Mouse (Mus musculus): ENCODE data around the gene Swap70. TPM values are rescaled to one million over a fixed set of nuclear protein-coding genes. Genes with fewer than 3 reads are reported as not detected.

The Swap70 gene
- total RNA-seq, 2 experiments from 2014 or later = 10.8 to 14.7 TPM

DNA sequence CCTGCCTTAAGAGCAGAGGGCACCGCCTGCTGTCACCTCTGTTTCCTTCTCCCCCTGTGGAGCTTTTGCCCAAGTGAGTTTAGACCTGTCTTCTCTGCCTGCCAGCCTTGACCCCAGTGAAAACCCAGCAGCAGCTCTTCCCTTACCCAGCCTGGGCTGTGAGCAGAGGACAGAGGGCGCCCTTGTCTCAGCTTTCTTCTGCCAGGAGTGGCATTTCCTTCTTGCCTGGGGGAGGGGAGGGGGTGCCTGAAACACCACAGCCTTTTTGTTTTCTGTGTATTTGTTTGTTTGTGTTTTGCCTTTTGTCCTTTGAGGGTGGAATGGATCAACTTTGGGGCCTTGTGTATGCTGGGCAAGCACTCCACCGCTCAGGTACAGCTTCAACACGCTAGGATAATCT is 50.9 kb downstream of the Swap70 start:
- no peak for DNase-seq

DNA sequence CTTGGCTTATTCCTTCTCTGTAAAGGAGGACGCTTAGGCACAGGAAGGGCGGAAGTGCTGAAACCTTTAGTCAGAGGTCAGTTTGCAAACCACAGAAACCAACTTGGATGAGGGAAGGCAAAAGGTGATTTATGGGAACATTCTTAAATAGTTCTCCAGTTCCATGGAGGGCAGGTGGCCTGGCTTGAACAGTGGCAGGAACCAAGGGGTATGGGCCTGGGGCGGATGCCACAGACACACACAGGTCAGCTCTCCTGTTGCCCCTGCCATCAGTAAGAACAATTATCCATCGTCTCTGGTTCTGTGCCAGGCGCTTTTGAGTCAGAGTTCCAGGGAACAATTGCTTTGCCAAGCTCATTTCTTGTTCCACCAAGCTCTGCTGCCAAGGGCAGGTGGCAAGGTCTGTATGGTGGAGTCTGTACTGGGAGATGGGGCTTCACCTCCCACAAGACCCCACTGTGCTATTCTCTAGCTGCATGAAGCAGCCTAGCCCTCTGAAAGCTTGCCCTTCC is 56.3 kb downstream of the Swap70 start:
- DNase-seq = no peak

DNA sequence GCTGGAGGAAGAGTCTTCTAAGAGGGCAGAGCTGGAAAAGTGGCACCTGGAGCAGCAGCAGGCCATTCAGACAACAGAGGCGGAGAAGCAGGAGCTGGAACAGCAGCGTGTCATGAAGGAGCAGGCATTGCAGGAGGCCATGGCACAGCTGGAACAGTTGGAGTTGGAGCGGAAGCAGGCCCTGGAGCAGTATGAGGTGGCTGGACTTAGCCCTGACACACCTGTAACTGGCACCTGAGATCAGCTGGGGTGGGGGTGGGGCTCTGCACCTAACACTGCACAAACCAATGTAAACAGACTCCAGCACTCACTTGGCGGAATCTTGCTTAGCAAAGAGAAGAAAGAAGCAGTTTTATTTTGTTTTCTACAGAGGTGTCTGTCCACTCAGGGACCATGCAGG is 57.7 kb downstream of the Swap70 start:
- DNase-seq = no peak

DNA sequence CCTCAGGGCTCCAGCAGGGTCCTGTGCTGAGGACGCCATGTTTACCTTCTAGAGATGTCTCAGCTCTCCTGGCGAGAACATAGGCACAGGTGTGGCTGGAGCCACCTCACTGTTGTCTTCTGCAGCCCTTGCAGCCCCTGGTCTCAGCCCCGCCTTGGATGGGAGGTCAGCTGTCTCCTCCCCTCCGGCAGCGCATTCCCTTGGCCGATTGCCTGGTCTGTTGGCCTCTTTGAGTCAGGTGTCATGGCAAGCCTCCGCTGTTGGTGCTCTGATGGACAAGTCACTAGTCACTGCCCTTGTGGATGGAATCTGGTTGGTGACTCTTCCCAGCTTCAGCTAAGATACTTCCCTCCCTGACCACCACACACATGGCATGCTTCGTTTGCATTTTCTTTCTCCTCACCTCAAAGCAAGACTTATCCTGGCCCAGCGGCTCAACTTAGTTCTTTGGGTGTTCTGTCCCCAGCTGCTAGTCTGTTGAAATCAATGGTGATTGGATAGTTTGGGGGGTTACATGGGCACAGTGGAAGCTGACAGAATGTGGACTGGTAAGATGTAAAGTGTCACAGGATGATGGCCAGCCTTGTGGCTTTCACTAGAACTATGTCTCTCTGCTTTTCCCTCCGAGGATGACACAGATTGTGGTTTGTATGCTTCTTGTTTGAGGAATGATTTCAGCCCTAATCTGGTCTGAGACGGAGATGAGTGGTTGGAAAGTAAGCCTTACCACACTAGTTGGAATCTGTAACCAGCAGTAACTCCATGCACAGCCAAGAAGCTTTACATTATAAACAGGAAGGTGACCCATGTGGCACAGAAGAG is 60.1 kb downstream of the Swap70 start:
- DNase-seq = peak in 1 of 2 experiments; percentile 17

DNA sequence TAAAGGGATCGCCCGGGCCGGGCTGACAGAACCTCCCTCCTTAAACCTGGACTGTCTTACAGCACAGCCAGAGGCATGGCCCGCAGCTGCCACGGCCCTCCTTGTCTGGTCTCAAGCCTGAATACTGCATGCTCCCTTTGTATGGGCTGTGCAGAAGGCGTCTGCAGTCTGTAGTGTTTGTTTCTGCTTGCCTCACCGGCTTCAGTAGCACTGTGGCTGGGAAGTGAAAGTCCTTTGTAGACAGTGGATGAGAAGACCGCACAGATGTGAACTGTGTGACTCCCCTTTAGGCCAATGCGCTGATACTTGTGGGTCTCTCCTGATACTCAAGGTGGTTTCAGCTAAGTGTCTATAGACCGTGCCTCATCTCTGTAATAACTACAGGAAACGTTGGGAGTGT is 61.3 kb downstream of the Swap70 start:
- no peak for DNase-seq

DNA sequence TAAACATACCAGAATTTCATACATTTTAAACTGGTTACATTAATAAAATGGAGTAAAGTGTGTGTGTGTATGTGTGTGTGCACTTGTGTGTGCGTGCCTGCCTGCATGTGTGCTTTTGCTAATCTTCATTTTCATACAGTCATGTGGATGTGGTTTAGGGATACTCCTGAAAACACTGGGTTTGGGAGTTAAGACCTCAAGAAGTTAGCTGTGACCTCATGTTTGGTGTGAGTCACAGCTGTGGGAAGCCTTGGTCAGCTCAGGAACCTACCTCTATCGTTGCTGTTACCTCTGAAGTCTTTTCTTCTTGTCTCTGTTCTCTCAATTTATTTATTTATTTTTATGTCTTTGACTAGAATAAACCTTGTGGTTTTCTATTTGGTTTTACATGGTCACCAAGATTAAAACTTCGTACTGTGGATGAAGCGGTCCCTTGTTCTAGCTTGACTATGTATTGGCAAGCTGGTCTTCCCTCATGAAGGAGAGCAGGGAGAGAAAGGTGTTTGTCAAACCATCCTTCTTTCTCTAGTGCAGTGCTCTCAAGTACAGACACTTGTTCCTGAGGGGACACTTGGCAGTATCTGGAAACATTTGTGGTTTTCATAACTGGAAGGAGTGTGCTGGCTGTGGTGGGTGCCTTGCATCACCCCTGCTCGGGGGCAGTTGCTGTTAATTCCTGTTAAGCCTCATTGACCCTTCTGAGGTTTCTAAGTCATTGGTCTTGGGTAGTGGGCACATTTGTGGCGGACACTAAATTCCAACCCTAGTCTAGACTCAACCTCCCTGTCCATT is 62.2 kb downstream of the Swap70 start:
- no peak for DNase-seq

DNA sequence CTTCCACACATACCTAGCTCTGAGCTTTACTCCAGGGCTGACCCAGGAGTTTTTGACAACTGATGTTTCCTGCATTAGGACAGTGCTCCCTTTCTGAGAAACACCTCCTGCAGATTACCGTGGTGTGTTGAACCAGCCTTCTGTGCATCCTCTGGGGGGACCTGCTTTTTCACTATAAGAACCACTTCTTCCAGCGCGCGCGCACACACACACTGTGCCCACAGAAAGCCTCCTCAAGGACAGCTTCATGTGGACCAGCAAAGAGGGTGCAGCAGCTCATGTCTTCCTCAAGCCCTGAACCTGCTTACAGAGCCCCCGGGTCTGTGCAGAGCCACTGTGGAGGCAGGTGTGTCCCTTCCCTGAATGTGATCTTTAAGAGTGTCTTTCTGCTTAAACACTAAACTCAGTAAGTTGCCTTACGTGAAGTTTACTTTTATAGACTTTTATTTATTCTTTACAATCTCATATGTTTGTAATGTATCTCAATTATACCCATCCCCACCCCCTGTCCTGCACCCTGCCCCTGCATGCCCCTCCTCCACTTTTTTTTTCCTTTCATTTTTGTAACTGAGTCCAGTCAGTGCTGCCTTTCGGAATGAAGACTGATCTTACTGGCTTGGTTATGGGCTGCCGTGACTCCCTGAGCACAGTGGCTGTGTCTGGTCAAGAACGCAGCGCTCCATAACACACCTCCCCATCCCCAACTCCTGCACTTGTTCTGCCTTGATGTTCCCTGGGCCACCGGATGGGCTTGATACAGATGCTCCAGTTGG is 63.8 kb downstream of the Swap70 start:
- DNase-seq = no peak

DNA sequence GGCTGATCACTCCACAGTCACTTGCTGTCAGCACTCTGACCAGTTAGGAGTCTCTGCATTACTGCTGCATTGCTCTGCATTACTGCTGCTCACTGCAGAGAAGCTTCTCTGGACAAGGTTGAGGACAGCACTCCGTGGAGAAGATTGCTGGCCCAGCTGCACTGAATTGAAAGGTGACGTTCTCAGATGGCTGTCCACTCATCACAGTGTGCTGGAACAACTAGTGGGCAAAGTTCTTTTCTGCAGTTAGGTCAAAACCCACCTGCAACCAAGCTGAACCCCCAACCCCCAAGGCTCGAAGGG is 64.3 kb downstream of the Swap70 start:
- no peak for DNase-seq

DNA sequence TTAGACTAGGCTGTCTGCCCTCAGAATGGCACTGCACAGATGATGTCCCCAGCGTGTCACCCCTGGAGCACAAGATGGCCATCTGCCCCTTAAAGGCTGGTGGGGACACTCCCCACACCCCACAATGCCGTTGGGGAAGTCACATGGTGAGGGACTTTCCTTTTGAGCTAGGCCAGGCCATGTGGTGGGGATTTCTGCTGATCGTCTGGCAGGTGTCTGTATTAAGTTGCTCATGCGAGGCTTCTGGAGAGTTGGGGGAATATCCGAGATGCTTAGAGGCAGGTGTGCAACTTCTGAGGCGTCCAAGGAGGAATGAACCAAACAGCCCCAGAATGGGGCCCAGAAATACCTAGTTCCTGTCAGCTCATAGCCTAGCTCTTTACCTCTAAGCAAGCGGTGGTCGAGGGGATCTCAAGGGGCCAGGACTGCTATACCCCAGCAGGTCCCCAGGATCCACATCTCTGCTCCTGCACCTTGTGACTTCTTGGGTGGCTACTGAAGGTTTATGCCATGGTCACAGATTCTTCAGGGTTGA is 64.8 kb downstream of the Swap70 start:
- DNase-seq = no peak

DNA sequence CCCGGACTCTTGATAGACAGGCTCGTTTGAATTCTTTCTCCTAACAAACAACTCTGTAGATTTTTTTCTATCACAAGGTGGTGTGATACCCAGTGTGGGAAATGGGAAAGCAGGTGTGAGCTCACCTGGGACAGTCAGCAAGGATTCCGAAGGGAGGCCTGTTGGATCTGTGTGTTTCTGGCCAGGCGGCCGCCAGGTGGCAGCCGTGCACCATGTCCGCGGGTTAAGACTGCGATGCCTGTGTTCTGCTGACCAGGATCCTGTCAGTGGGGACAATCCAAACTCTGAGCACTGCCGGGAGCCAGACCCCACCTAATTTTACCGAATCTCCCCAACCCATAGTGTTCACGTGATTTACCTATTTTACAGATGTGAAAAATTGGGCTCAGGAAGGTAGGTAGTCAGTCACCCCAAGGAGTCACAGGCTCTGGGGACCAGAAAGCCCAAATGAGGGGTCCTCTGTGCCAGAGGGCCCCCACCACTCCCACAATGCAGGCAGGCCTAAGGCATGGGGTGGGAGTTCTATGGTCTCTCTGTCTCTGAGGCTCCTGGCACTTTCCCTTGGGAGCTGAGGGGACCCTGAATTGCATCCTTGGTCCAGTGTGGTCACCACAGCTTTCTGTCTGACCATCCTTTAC is 65.4 kb downstream of the Swap70 start:
- peak; percentile 83 to 92 for DNase-seq

DNA sequence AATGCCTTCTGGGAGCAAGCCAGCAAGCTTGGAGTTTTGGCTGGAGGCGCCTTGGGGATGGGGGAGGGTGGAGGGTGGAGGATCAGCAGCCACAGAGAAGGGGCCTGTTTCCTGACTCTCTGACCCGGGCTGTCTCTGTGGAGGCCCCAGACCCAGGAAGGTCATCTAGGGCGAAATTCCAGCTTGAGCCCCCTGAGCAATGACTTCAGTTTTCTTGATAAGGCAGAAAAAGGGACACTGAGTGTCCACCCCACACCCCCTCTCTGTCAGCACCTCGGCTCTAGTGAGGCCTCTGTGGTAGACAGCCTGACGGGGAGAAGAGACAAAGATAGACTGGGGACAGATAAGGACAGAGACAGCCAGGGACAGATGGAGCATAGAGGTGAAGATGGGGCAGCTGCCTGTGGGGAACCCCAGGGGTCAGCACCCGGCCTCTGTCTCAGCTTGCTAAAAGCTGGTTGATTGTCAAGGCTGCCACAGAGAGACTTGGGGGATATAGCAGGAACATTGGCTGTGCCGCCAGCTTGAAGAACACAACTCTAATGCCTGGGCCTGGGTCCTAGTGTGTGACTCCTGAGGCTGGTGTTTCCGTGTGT is 66.1 kb downstream of the Swap70 start:
- DNase-seq = peak; percentile 67 to 73

DNA sequence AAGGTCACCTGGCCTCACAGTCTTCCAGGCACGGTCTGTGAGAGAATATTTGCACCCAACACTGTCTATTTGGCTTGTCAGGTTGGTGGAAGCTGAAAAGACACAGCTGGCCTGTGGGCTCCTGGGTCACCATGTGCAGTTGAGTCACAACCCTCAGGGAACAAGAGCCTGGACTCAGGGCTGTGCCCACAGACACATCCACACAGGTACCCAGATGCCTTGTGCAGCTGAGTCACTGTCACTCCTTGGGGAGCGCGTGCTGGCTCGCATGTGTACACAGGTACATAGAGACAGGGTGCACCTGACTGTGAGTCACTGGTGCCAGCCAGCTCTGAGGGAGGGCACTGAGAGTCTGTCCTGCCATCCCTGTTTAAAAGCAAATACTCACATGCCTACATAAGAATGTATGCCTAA is 66.7 kb downstream of the Swap70 start:
- DNase-seq = peak; percentile 55 to 58

DNA sequence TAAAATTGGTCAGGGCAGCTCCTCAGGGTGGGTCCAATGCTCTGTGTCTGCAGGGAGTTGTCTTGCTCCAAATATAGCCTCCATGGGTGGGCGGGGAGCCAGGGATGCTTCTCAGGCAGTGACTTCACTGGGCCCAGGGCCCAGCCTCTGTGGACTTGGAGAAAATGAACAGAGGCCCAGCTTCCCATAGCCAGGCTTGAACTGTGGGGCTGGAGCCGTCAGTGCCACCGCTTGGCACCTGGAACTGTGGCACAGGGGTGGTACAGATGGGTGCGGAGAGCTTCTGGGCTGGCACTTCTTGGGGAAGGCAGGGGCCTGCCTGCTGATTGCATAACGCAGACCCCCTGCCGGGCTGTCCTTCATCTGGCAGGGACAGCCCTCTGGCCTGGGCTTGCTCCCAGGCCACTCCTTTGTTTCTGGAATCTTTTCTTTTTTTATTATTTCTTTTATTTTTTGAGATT is 67.2 kb downstream of the Swap70 start:
- peak; percentile 90 to 91 for DNase-seq

DNA sequence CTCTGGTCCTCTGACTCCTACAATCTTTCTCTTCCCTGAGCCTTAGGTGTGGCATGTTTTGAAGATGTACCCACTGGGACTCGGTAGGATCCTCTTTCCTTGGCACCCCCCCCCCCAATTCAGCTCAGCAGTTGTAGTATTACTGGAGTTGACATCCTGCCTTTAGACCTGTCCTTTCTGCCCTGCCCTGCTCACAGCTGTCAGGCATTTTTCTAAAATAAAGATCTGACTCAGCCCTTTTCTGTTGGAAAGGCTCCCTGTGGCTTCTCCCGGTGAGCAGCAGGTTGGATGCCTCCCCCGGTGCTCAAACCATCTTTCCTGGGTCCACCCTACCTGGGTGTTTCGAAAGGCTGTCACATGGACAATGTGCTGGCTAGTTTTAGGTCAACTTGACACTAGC is 68.1 kb downstream of the Swap70 start:
- DNase-seq = no peak

DNA sequence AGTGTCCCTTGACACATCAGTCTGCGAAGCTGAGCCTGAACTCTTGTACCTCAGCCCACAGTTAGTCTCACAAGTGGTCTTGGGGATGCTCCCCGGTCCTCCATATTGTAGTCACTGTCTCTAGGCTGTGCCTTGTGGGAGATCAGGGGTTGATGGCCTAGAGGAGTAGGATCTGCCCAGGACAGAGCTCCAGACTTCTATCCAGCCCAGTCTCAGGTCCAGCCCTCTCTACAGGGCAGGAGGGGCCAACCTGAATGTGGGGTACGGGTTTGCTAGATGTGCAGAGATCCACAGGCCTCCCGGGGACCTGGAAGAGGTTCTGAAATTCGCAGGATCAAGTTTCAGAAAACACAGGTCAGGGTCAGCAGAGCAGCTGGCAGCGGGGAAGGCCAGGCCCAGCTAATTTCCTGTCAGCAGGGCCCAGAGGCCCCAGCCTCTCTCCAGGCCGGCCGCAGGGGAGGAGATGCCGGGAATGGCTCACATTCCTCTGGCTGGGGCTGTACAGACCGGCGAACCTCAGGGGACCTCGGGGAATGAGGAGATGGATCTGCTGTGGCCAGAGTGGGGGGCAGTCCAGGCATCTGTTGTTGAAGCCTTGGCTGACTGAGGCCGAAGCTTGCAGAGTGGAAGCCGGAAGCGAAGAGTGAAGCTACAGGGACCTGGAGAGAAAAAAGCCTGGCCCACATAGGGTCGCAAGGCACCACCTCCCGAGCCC is 75.5 kb downstream of the Swap70 start:
- peak; percentile 85 to 94 for DNase-seq

DNA sequence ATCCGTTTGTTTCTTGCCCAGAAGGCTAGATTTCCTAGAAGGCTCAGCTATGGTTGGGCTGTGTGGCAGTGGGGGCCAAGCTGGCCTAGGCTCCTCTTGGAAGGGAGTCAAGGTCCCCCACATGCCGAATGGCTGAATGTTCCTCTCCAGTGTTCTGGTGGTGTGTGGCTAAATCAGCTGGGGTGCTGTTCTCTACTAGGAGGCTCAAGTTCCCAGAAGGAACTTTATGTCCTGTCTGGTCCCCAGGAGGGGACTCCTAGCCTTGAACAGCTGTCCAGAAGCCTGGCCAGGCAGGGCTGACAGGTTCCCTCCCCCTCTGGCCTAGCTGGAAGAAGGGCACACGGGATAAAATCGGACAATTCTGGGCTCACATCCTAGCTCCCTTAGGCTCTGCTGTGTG is 76.1 kb downstream of the Swap70 start:
- peak in 1 of 2 experiments; percentile 86 for DNase-seq

DNA sequence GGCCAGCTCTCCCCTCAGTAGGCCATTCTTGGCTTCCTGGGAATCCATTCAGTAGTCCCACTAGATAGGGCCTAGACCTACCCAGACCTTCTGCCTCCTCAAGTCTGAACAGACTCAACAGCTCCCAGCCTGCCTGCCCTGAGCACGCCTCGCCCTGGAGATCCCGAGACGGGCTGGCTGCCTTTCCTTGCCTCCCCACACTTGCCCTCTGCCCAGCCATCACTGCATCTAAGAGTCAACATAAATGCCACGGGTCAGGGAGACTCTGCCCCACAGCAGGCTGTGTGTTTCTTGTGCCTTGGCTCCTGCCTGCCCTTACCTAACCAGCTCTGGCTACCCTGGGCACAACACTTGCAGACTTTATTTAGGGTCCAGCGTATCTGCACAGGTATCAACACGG is 76.6 kb downstream of the Swap70 start:
- DNase-seq = no peak

DNA sequence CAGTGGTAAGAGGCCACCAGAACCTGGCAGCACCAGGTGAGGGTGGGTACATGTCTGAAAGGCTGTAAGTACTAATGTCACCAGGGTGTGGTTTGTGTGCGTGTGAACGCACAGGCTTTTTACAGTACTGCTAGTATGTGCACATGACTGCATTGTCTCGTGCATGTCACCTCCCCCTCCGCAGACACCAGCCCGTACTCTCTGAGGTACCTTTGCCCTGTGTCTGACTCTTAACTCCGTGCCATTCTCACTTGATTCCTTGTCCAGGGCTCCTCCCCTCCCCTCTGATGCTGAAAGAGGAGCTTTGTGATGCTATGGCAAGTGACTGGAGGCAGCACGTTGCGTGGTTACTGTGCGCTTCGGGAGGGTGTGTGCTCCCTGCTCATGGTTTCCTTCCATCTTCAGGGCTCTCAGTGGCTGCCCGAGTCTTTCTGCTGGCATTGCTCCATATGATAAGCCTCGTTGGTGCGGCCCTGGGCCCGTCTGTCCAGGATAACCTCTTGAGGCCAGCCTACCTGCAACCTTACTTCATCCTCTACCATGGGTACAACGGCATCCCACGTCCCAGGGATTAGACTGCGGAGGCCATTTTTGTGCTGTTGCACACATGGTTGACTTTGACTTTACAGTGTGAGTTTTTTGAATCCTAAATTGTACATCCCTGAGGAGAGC is 77.4 kb downstream of the Swap70 start:
- DNase-seq = no peak

DNA sequence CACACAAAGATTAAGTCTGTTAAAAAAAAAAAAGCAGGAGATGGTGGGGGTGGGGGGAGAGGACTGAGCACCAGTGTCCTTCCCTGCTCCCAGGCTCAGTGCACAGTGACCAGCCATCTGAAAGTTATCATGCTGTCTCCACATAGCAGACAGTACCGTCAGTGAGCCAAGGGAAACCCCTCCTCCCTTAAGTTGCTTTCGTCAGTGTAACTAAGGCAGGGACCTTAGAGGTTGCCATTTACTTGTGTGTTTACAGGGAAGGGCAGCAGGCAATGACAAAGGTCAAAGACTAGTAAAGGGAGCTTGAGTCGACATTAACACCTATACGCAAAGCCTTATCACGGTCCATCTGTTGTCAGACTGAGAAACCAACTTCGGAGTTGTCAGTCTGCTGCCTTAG is 81.4 kb downstream of the Swap70 start:
- no peak for DNase-seq

DNA sequence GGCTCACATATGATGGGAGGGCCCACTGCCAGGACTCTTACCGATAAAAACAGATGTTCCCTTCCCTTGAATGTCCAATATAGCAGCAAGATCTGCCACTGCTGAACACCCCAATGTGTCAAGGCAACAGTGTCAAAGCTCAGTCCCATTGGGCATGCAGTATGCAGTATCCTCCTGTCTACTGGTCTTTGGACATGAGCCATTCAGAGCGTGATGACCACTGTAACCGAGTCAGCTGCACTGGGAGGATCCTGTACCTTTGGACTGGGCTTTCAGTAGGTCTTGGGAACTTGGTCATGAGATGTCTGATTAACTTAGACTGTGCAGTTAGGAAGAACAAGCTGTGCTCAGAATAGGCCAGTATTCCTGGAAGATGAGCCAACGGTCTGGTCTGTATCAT is 84.0 kb downstream of the Swap70 start:
- no peak for DNase-seq
